Mouse (Mus musculus) adrenal gland, postnatal 4 days (tissue): ENCODE results near the gene Ibsp. TPM values are rescaled to one million over a fixed set of nuclear protein-coding genes. Genes with fewer than 3 reads are reported as not detected.

Experiments
- DNase-seq, 2 experiments: peaks; one replicate each; pipeline ENCODE4 v3.0.0; 2021 to 2022; ENCODE audit warnings: low spot score in 2 of 2, mixed read lengths in 2 of 2
- microRNA-seq: library from miRNA; unstranded; fragments of <30 nt; microRNA quantifications from one replicate; pipeline ENCODE4 v1.2.0, GENCODE M21; 2021
- total RNA-seq, 2 experiments: library from RNA; stranded (reverse); gene quantifications; 2 replicates each; pipeline ENCODE4 v1.2.3; 2021

Ibsp gene
- total RNA-seq, 2 experiments from 2014 or later: 0.34 to 1.6 TPM

DNA sequence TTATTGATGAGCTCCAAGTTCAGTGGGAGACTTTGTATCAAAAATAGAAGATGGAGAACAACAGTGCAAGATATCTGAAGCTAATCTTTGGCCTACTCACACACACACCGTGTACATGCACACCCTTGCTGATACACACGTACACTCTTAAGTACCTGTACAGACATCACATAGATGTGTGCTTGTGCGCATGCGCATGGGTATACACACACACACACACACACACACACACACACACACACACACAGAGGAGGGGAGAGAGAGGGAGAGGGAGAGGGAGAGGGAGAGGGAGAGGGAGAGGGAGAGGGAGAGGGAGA, 41.5 kb downstream of the Ibsp start:
- no peak for DNase-seq

DNA sequence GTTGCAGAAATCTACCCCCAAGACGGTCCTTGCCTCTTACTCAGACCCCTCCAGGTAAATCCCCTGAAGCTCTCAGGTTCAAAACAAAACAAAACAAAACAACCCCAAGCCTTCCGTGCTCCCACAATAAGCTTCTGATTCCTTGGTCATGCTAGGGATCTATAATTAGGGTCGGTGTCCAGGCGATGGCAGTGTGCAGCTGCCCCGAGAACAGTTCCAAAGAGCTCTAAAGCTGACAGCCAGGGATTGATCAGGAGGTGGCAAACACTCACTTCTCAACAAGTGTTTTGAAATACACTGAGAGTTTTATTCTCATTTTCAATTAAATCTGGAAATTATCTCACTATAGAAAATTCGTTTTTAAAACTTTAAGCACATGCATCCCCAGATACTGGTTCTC, 43.9 kb downstream of the Ibsp start:
- no peak for DNase-seq

DNA sequence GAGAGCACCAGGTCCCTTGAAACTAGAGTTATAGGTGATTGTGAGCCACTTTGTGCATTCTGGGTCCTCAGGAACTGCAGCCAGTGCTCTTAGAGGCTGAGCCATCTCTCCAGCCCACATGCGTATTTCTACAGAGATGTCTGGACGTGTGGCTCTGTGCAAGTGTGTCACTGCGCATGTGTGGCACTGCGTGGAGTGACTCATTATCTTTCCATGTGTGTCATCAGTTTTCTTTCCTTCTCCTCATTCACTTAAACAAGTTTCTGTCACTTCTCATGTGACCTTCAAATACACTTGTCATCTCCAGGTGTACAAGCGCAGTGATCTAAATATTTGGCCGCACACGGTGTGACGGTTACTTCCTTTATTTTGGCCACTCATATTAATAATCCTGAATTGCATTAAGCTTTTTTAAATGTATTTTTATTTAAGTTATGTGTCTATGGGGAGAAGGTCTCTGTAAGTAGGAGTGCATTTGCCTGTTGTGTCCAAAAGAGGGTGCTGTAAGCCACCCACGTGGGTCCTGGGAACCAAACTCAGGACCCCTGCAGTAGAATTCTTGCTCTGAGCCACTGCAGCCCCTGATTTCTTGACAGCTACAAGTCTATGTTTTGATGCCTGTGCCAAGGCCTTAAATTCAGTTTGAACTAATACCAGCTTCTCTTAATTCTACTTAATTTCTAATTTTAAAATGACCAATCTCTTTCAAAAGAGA, 45.7 kb downstream of the Ibsp start:
- no peak for DNase-seq

DNA sequence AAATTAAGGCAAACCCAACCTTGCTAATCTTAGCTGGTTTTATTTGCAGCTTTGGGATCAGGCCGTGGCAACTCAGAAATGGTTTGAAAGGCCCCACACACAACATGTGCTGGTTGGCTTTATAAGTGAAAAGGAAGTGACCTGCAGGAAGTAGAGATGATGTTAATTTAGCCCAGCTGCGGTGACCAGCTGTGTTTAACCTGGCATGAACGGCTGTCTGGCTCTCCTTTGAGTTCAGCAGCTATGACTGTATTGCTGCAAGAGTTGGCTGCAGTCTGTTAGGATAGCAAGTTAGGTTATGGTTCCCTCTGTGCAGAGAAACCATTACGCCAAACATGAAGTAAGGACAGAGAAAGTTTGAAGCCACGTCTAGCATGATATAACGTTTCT, 46.3 kb downstream of the Ibsp start:
- DNase-seq: no peak

DNA sequence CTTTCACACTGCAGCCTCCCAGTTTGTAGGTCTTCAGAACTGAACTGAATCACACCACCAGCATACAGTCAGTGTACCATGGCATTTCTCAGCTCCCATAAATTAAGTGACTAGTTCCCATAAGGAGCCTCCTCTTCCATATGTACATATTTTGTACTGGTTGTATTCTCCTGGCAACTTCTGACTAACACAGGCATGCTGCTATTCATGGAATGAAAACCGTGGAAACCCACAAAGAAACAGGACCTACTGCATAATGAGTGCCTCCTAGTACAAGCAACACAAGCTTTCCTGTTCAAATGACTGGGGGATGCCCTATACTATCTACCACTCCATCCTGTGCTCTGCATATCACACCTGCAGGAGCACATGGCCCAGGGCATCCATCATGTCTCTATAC, 52.1 kb downstream of the Ibsp start:
- DNase-seq: no peak

DNA sequence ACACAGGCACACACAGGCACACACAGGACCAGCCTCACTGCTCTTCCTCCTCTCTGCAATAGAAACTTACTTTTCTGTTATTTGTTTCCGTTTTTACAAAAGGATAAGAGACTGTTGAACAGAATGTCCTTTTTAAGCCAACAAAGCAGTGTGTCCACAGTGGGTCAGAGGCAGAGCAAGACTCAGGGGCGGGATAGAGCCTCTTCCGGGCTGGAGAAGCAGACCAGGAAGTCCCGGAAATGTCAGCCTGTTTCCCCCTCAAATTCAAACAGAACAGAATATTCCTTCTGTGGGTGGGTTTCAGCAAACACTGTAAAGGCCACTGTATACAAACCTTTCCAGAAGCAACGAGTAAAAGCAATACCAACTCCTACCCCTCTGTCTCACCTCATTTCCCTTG, 52.9 kb downstream of the Ibsp start:
- no peak for DNase-seq

DNA sequence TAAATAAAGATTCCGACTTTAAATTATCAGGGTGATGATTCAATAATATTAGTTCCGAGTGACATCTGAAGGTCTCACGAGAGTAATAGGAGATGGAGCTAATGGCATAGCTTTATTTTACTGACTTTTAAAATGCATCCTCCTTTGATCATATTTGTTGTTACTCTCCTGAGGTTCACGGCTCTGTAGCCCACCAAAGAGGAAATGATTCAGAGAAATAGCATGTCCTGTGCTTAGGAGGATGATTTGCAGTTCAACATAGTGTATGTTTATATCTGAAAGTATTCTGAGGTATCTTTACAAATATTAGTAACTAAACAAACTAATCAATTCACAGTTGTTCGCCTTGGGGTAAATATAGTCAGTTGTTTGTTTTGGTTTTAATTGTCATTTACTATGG, 58.6 kb downstream of the Ibsp start:
- no peak for DNase-seq

DNA sequence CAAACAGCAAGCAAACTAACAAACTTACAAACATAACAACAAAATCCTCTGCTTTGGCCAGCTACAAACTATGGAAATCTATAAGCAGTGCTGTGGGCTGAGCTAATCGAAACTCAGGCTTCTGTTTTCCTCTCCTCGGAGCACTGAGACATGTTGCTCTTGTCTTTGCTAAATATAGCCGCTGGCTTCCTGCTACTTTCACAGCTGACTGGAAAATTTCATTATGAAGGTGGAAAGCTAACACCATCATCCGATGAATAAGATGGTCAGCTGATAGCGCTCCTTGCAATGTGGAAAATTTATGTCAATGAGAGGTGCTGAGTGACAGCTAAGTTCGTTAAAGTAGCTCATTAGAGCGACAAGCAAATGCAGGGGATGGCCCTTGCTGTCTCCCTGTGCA, 59.6 kb downstream of the Ibsp start:
- DNase-seq: no peak

DNA sequence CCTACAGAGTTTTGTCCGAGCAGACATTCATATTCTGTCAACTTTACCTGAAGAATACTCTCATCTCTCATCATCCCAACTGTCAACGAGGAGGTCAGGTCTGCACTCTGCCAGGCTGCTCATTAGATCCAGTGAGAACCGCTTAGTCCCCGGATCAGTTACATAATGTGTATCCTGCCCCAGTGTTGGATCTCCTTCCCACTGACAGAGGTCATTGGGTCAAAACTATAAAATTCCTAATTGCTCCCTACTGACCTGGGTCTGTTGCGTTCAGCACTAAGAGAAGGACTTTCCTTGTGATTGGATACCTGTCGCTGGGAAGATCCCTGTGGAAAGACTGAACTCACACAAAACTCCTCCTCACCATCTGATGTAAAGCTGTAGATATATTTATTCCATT, 60.3 kb downstream of the Ibsp start:
- no peak for DNase-seq

Small RNAs within 50 kb of the gene (microRNA-seq; reads per million reads assigned to microRNA genes)
- gene Gm23616: not detected

Other genes with a start within 250 kb of the Ibsp start
- gene Gm17660, start 221.6 kb upstream of the Ibsp start, total RNA-seq: not detected
- 10 to 100 TPM; 83.2 to 85.6 TPM for gene Sparcl1, start 185.4 kb upstream of the Ibsp start, total RNA-seq
- not detected for gene Dspp, start 128.5 kb upstream of the Ibsp start, total RNA-seq
- under 1 TPM in 1 of 2 experiments, not detected in 1; 0.11 TPM for gene Dmp1, start 96.6 kb upstream of the Ibsp start, total RNA-seq
- not detected for gene Mepe, start 26.2 kb downstream of the Ibsp start, total RNA-seq
- gene Spp1, start 135.9 kb downstream of the Ibsp start, total RNA-seq: 10 to 100 TPM in 1 of 2 experiments, 1 to 10 TPM in 1; 5.8 to 55.5 TPM
- 10 to 100 TPM; 52.6 to 59.5 TPM for gene Pkd2, start 160.3 kb downstream of the Ibsp start, total RNA-seq
- 10 to 100 TPM; 12.8 to 15.6 TPM for gene BC005561, start 209.2 kb downstream of the Ibsp start, total RNA-seq